Mouse (Mus musculus) forelimb bud, embryonic 11.5 days (tissue): Measurements from ENCODE around the gene Arpp21.

Experiments
- DNase-seq: peaks from one replicate; pipeline ENCODE4 v3.0.0-alpha.2; 2012; ENCODE audit warnings: low read depth, low spot score

The Arpp21 gene

GRCm38 (mm10) chr9:112180006-112180405 lies 55.7 kb downstream of the Arpp21 start:
- DNase-seq = no peak

DNA sequence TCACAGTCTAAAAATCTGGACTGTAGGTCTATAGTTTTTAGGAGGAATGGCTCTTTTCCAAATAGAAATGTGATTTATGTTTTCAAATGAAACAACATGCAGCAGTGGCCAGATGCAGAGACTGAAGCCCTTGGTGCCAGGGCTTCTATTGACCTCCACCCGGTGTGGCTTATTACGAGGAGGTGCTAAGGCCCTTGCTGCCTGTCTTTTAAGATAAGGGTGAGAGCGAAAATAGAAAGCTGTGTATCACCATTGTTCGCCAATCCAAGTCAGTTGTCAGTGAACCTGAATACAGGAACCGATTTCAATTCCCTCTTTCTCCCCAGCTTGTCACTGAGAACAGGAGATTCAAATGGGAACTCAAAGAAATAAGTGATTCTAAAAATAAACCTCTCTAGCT lies 57.3 kb downstream of the Arpp21 start:
- DNase-seq = no peak

DNA sequence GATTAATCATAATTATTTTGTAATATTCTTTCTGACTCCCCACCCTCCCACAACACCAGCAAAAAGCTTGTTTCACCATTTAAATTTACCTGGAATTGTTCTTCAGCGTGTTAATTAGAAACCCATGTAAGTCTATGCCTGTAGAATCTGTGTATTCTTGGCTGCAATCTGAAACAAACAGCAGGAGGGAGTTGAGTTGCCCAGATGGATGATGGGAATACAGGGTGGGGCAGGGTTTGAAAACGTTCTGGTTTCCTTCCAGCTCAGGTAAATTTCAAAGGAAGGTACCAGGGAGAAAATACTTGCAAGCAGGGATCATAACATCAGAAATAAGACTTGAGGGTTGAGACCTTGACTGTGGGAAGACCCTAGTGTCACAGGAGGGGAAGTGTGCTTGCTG lies 58.2 kb downstream of the Arpp21 start:
- no peak for DNase-seq

DNA sequence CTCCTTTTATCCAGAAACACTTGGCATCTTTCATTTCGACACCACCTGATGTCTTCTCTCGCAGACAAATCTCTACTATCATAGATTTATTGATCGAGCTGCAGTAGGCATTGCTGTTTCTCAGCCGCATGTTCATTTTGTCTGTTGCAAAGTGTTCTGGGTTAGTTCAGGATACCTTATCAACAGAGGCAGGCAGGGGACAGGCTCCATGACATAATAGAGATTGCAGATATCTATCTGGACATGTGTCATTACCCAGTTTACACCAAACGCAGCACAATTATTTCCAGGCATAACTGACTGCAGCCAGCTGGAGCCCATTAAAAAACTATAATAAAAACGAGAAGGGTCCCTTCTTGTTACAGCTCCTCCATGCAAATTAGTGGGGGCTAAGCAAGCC lies 59.4 kb downstream of the Arpp21 start:
- DNase-seq = no peak

DNA sequence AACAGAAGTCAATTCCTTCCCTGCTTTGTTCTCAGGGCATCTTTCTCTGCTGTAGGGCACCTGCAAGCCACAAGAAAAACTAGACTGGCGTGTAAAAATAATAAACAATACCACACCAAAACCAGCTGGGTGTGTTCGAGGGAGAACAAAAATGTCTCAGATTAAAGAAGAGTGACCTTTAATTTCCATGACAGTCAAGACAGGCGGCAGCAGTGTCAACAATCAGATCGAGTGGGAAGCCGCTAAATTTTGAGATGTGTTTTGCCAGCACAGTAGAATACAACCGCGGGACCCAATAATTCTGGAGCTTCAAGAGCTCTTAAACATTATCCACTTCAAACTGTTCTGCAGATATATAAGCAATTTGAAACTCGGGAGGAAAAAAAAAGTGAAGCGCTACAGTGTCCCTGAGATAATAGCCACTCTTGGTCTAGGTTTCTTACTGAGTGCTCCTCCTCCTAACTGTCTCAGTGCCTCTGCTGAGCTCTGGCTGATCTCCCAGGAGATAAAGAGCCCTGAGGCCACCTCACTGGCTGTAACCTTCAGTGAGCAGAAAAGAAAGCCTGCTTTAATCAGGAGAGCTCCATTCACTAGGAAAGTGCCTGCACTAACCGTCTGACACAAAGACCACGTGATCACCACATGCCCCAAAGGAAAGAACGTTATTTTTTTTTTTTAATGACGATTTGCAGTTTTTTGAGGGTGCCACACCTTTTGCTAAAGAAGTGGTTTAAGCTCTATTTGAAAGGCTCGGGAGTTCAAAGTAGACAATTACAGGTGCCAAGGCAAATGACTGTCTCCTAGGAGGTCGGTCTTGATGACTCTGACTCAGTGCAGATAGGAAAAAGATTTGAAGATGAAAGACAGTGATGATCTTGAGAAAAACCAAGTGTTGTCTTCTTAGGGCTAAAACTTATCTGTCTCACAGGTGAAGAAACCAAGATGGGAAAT lies 61.1 kb downstream of the Arpp21 start:
- no peak for DNase-seq

DNA sequence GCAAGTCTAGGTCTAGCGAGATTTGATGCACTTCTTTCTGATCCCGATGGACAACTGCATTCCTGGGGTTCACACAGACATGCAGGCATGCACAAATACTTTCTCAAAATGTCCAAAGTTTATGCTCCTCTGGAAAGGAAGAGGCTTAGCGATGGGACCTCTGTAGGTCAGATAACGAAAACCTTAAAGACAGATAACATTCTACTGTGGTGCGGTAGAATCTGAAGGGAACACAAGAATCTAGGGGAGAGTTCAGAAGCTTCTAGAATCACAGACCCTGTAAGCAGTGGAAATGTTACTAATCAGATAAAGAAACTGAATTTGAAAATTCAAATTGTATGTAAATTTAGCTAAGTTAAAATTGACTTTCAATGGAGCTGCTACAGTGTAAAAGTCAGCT lies 62.0 kb downstream of the Arpp21 start:
- no peak for DNase-seq

DNA sequence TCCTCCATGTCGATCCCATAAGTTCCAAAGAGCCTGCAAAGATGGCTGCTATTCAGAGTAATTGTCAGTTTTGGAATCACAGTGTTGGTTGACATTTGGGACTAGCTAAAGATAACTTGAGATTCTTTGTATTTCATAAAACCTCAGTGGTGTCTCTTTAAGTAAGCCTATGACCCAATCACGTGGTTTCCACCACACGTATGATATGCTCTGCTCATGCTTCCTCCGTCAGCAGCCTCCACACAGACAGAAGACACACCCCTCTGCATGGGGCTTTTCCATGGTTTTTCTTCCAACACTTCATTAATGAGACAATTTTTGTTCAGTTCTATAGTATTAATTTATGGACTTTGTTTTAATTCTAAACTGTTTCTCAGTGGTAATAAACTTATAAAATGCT lies 71.1 kb downstream of the Arpp21 start:
- DNase-seq = no peak

GRCm38 (mm10) chr9:112160981-112161380 lies 74.8 kb downstream of the Arpp21 start:
- DNase-seq = no peak

- no peak for DNase-seq
Measured at GRCm38 (mm10) chr9:112153972-112154371, 81.8 kb downstream of the Arpp21 start.

- no peak for DNase-seq
Measured at GRCm38 (mm10) chr9:112152762-112153161, 83.0 kb downstream of the Arpp21 start.

DNA sequence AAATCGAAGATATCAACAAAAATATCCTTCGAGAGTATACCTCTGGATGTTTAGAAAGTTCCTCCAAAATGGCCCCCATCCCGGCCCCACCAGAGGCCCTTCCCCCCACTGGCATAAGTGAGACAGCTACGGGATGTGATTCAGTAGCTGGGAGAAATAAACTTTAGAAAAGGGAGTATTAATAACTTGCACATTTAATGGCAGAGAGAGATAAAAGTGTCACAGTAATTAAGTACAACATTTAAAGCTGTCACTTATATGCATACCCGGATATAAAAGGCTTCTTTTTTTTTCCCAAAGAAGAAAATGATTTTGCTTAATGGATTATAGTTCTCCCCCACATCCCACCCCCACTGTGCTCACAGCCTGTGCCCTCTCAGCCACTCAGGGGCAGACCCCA lies 84.6 kb downstream of the Arpp21 start:
- DNase-seq = no peak

GRCm38 (mm10) chr9:112140658-112141057 lies 95.1 kb downstream of the Arpp21 start:
- no peak for DNase-seq

- DNase-seq = no peak
Measured at GRCm38 (mm10) chr9:112137820-112138219, 97.9 kb downstream of the Arpp21 start.

- DNase-seq = peak; percentile 37
Measured at GRCm38 (mm10) chr9:112130812-112131211, 104.9 kb downstream of the Arpp21 start.

GRCm38 (mm10) chr9:112124667-112125066 lies 111.1 kb downstream of the Arpp21 start:
- DNase-seq = no peak

DNA sequence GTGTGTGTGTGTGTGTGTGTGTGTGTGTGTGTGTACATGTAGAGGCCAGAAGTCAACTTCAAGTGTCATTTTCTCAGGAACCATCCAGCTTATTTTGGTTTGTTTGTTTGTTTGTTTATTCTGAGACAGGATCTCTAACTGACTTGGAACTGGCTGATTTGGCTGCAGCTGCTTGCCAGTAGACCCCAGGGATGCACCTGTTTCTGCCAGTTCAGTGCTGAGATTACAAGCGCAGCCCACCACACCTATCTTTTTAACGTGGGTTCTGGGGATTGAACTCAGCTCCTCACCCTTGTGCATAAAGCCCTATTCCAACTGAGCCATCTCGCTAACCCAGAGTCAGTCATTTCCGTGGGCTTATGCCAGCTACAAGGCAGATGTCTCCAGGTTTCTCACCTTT lies 111.6 kb downstream of the Arpp21 start:
- no peak for DNase-seq

DNA sequence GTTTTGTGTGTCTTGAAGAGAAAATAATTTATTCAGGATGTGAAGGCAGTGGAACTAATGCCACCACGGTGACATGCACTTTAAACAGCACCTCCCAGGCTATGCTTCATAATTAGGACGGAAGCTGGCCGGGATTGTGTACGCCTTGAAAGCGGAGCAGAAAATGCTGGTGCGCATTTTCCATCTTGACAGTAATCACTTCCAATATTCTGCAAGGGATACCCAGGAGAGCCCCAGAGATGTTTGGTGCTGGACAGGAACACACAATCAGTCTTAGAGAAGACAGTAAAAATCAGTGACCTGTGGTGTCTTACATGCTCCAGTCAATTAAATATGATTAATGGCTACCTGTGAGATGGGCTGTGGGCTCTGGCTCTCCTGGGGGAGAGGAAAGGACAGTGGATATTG lies 112.3 kb downstream of the Arpp21 start:
- no peak for DNase-seq

- DNase-seq = no peak
Measured at GRCm38 (mm10) chr9:112119535-112119934, 116.2 kb downstream of the Arpp21 start.

GRCm38 (mm10) chr9:112119106-112119433 lies 116.7 kb downstream of the Arpp21 start:
- no peak for DNase-seq

- DNase-seq = peak; percentile 58
Measured at GRCm38 (mm10) chr9:112118411-112119105, 117.2 kb downstream of the Arpp21 start.

DNA sequence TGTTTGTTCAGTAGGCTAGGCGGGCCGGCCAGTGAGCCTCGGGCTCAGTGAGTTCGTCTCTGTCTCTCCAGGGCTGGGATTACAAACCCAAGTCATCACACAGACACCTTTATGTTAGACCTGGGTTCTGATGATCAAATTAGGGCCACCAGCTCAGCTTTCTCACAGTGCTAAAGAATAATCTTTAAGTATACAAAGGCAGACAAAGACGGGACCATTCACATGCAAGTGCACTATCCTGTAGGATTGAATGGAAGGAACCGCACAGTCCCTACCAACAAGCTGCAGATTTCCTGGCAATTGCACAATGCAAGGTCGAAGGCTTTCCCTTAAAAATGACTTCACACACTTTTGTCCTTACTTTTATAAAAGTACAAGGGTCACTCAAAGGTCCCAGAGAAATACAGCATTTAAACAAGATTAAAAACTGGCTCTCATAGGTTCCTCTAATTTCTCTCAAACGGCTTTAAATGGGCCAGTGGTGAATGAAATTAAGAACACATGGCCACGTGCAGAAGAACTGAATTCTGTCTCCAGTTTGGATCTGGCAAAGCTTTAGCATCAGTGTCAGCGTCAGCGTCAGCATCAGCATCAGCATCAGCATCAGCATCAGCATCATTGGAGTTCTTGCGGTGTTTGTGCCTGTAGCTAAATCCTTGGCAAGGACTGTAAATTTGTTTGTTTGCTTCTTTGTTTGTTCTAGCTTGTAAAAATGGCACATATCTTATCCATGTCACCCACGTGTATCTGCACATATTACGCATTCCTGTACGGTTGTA lies 117.9 kb downstream of the Arpp21 start:
- no peak for DNase-seq

DNA sequence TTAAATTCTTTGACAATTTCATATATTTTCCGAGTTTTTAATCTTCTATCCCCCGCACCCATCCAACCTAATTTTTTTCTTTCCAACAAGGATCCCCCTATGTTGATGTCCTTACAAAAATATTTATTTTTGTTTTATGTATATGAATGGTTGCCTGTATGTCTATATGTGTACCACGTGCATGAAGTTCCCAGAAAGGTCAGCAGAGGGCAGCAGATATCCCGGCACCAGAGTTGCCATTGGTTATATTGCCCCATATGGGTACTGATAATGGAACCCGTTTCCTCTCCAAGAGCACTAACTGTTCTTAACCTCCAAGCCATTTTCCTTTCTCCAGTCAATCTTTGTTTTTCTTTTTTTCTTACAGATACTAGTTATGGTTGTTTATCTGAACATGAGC lies 124.1 kb downstream of the Arpp21 start:
- DNase-seq = no peak
